Mouse (Mus musculus) embryonic facial prominence, embryonic 12.5 days (tissue): ENCODE measurements around the gene Smim6. TPM values are rescaled to one million over a fixed set of nuclear protein-coding genes. Genes with fewer than 3 reads are reported as not detected.
A peak's percentile ranks its signal among the peaks of the same experiment; 100 is the strongest.

Experiments used
- ATAC-seq: fragments of 200-750 bp; cut with Nextera tagmentation; 2 replicates; pipeline ENCODE4 v1.8.0; 2017; ENCODE audit not compliant: insufficient number of reproducible peaks, insufficient read depth, low FRiP score, low TSS enrichment
- H3K27ac ChIP-seq: fragments of 300-500 bp; sonication (generic); 2 replicates; pipeline ENCODE4 v1.5.1; 2016; ENCODE audit warnings: mild to moderate bottlenecking
- H3K27me3 ChIP-seq: fragments of 300-500 bp; sonication (generic); 2 replicates; pipeline ENCODE4 v1.6.1; 2016; ENCODE audit warnings: mild to moderate bottlenecking, moderate library complexity
- H3K36me3 ChIP-seq: fragments of 300-500 bp; sonication (generic); 2 replicates; pipeline ENCODE4 v1.6.1; 2016; ENCODE audit warnings: mild to moderate bottlenecking
- H3K4me1 ChIP-seq: fragments of 300-500 bp; sonication (generic); 2 replicates; pipeline ENCODE4 v1.6.1; 2016
- H3K4me2 ChIP-seq: fragments of 300-500 bp; sonication (generic); replicated peaks from 2 replicates; pipeline ENCODE4 v1.6.1; 2016; ENCODE audit warnings: mild to moderate bottlenecking, moderate library complexity
- H3K4me3 ChIP-seq: fragments of 300-500 bp; sonication (generic); 2 replicates; pipeline ENCODE4 v1.5.1; 2016; ENCODE audit warnings: mild to moderate bottlenecking
- H3K9ac ChIP-seq: fragments of 300-500 bp; sonication (generic); 2 replicates; pipeline ENCODE4 v1.6.1; 2016; ENCODE audit warnings: mild to moderate bottlenecking, moderate library complexity
- H3K9me3 ChIP-seq: fragments of 300-500 bp; sonication (generic); 2 replicates; pipeline ENCODE4 v1.6.1; 2016; ENCODE audit warnings: mild to moderate bottlenecking, moderate library complexity
- WGBS: fragments of 180-500 bp; shearing (Covaris S2); methylation state at CpG from one replicate; pipeline ENCODE4 v1.1.7; 2016; 5-methylcytosine and 5-hydroxymethylcytosine counted together
- polyA plus RNA-seq: library from polyadenylated mRNA; unstranded; fragments of >200 nt; fragmentation: Nextera tagmentation; extraction: Ambion mirVana; gene quantifications from 2 replicates; pipeline ENCODE4 v1.2.1, GENCODE M21; 2016

Gene Smim6
- polyA plus RNA-seq, 1 experiment from 2014 or later: 1.00 TPM

DNA sequence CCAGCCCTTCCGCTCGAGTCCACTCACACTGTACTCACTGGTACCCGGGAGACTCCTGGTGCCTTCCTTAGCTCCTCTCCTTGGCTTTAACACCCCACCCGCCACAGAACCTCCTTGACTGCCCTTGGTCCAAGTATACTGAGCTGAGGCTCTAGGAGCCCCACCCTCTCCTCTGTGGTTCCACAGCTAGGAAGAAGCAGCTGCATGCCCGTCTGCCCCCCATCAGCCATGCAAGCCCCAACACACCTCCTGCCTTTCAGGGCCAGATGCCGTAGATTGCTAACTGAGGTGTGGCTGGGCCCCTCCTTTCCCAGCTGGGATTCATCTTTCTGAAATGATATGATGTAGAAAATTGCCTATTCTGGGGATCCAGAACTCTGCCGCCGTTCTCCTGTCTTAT, 33.4 kb downstream of the Smim6 start:
- H3K4me2 ChIP-seq: no peak overlapping the region
- H3K27ac ChIP-seq: peak overlapping the region; percentile 52; the same call in 1 of the 2 replicates
- WGBS: 89% methylated on average over 8 of the region's 8 CpGs
- no peak for ATAC-seq
- no peak overlapping the region for H3K9ac ChIP-seq
- H3K4me1 ChIP-seq: 0 out of 2 replicates have a peak, but pooled peaks cover 5% of the 10 kb centered on the region
- no peaks in the 10 kb centered on the region for H3K27me3 ChIP-seq
- H3K4me3 ChIP-seq: no peak overlapping the region
- no peaks in the 10 kb centered on the region for H3K9me3 ChIP-seq
- H3K36me3 ChIP-seq: peaks cover 84% of the 10 kb centered on the region

DNA sequence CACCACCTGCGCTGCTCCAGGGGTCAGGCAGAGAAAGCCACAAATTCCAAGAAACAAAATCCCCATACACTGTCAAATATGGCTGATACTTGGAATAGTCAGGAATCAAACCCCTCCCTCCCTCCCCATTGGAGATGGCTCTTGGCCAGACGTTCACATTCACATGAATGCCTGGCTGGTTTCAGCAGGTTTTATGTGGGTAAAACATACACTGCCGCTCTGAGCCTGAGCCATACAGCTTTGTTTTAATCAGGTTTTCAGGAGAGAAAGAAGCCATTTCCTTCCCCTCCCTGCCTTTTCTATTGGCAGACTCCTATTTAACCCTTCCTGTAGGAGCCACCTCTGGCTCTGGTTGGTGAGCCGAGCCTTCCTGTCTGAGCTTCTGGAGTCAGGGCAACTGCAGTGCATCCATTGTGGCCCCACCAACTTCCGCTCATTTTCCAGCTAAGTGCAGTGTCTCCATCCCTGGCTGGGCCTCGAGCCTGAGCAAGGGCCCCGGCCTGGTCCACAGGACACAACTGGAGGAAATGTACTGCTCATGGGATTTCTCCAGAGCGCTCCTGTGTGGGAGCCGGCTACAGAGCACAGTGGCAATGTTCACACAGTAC, 34.5 kb downstream of the Smim6 start:
- H3K27me3 ChIP-seq: no peaks in the 10 kb centered on the region
- H3K9me3 ChIP-seq: no peaks in the 10 kb centered on the region
- H3K9ac ChIP-seq: no peak overlapping the region
- no peak overlapping the region for H3K4me2 ChIP-seq
- H3K4me3 ChIP-seq: no peak overlapping the region
- 83% methylated on average over 9 of the region's 9 CpGs for WGBS
- peaks cover 81% of the 10 kb centered on the region for H3K36me3 ChIP-seq
- 0 out of 2 replicates have a peak, but pooled peaks cover 5% of the 10 kb centered on the region for H3K4me1 ChIP-seq
- H3K27ac ChIP-seq: no peak overlapping the region
- ATAC-seq: no peak

DNA sequence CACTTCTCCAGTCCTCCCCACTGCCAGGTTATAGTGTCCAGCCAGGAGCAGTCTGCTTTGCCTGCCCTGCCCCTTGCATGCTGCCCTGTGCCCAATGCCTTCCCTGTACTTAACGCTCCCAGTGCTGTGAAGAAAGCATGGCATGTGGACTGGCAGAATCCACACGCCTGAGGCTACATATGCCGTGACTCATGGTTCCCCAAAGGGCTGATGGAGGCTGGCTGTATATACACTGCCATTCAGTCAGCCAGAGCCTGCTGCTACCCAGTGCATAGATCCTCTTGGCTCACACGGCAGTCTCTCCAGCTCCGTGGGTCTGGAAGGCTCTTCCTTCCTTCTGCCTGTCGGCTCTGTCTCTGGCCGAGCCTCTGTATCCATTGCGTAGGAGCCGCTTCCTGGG, 36.5 kb downstream of the Smim6 start:
- 0 out of 2 replicates have a peak, but pooled peaks cover 5% of the 10 kb centered on the region for H3K4me1 ChIP-seq
- no peak overlapping the region for H3K4me2 ChIP-seq
- H3K9me3 ChIP-seq: no peaks in the 10 kb centered on the region
- ATAC-seq: no peak
- H3K9ac ChIP-seq: no peak overlapping the region
- peaks cover 80% of the 10 kb centered on the region for H3K36me3 ChIP-seq
- 92% methylated on average over 9 of the region's 9 CpGs for WGBS
- no peak overlapping the region for H3K4me3 ChIP-seq
- H3K27ac ChIP-seq: no peak overlapping the region
- no peaks in the 10 kb centered on the region for H3K27me3 ChIP-seq

GRCm38 (mm10) chr11:115950719-115951118, 38.9 kb downstream of the Smim6 start:
- Histone ChIP-seq H3K27ac (no peak overlapping the region), H3K4me2 (no peak overlapping the region), H3K27me3 (no peaks in the 10 kb centered on the region), H3K4me3 (no peak overlapping the region), H3K4me1 (0 out of 2 replicates have a peak, but pooled peaks cover 5% of the 10 kb centered on the region), H3K36me3 (peaks cover 75% of the 10 kb centered on the region), H3K9me3 (no peaks in the 10 kb centered on the region), H3K9ac (no peak overlapping the region)
- 94% methylated on average over 2 of the region's 2 CpGs for WGBS
- no peak for ATAC-seq

GRCm38 (mm10) chr11:115954712-115955111, 42.9 kb downstream of the Smim6 start:
- Histone ChIP-seq H3K9ac (no peak overlapping the region), H3K9me3 (no peaks in the 10 kb centered on the region), H3K27me3 (no peaks in the 10 kb centered on the region), H3K4me3 (no peak overlapping the region), H3K36me3 (peaks cover 62% of the 10 kb centered on the region), H3K4me2 (no peak overlapping the region), H3K27ac (no peak overlapping the region), H3K4me1 (peaks cover 18% of the 10 kb centered on the region; the same call in 1 of the 2 replicates)
- ATAC-seq: no peak
- 85% methylated on average over 5 of the region's 5 CpGs for WGBS

DNA sequence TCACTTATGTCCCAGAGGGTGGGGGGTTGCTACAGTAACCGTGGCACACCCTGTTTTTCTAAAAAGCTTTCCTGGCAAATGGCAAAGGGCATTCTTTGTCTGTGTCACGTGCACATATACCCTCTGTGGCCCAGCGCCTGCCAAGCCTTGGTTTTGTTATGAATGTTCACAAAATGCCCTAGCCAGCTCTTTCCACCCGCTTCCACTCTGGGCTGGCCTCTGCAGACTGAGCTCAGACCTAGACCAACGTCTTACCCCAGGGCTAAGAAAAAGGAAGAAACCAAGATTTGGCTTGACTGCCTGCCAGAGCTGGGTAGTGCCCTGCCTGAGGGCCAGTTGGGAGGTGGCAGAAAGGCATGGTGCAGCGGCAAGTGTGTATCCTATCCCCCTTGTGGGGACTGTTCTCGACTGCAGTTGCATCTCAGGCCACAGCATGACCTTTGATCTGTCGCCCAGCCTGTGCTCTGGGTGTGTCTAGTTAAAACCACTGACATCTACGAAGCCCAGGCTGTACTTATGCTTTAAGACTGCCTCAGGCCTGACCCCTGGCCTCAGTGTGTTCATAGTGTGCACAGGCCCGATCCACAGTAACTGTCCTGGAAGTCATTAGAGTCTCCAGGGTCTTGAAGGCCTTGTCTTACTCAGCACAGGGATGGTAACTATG, 43.5 kb downstream of the Smim6 start:
- H3K27ac ChIP-seq: no peak overlapping the region
- 53% methylated on average over 10 of the region's 10 CpGs for WGBS

GRCm38 (mm10) chr11:115956453-115956852, 44.6 kb downstream of the Smim6 start:
- no peaks in the 10 kb centered on the region for H3K9me3 ChIP-seq
- no peak overlapping the region for H3K4me3 ChIP-seq
- H3K27ac ChIP-seq: peak overlapping the region; percentile 80
- H3K27me3 ChIP-seq: no peaks in the 10 kb centered on the region
- H3K4me2 ChIP-seq: no peak overlapping the region
- no peak for ATAC-seq
- 30% methylated on average over 4 of the region's 4 CpGs for WGBS
- H3K9ac ChIP-seq: no peak overlapping the region
- peaks cover 66% of the 10 kb centered on the region for H3K36me3 ChIP-seq
- peaks cover 14% of the 10 kb centered on the region; the same call in 1 of the 2 replicates for H3K4me1 ChIP-seq

More for the DNA sequence above, 43.5 kb downstream of the Smim6 start:
- no peak overlapping the region for H3K4me2 ChIP-seq
- no peak overlapping the region for H3K9ac ChIP-seq
- no peaks in the 10 kb centered on the region for H3K27me3 ChIP-seq
- H3K36me3 ChIP-seq: peaks cover 62% of the 10 kb centered on the region
- peaks cover 14% of the 10 kb centered on the region; the same call in 1 of the 2 replicates for H3K4me1 ChIP-seq
- H3K9me3 ChIP-seq: no peaks in the 10 kb centered on the region
- H3K4me3 ChIP-seq: no peak overlapping the region
- no peak for ATAC-seq

- H3K4me2 ChIP-seq: no peak overlapping the region
- no peak for ATAC-seq
- 56% methylated on average over 7 of the region's 7 CpGs for WGBS
- H3K4me1 ChIP-seq: peaks cover 14% of the 10 kb centered on the region; the same call in 1 of the 2 replicates
- no peaks in the 10 kb centered on the region for H3K9me3 ChIP-seq
- H3K27me3 ChIP-seq: no peaks in the 10 kb centered on the region
- H3K27ac ChIP-seq: 0 out of 2 replicates have a peak overlapping the region, but pooled peaks have one; percentile 11
- H3K36me3 ChIP-seq: peaks cover 70% of the 10 kb centered on the region
- H3K9ac ChIP-seq: no peak overlapping the region
- H3K4me3 ChIP-seq: no peak overlapping the region
Measured at GRCm38 (mm10) chr11:115957971-115958370, 46.2 kb downstream of the Smim6 start.

DNA sequence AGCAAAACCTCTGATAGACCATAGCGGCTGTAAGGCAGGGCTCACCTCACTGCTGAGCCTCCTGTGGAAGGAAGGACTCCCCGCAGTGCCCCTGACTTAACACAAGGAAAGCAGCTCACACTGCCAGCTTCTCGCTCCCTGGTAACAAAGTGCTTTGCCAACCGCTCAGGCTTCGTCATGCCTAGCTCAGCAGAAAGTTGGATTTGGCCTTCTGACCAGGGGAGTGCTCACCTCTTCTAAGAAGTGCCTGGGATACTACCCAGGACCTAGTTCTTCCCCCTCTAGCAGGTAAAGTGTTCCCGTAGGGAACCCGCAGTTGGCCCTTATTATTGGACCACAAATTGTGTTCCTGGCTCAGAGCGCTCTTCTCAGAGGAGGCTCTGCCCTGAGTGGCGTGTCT, 47.2 kb downstream of the Smim6 start:
- Histone ChIP-seq H3K27me3 (no peaks in the 10 kb centered on the region), H3K9ac (no peak overlapping the region), H3K4me1 (peaks cover 14% of the 10 kb centered on the region; the same call in 1 of the 2 replicates), H3K9me3 (no peaks in the 10 kb centered on the region), H3K27ac (no peak overlapping the region), H3K4me2 (no peak overlapping the region), H3K36me3 (peaks cover 73% of the 10 kb centered on the region), H3K4me3 (no peak overlapping the region)
- 95% methylated on average over 9 of the region's 9 CpGs for WGBS
- no peak for ATAC-seq

DNA sequence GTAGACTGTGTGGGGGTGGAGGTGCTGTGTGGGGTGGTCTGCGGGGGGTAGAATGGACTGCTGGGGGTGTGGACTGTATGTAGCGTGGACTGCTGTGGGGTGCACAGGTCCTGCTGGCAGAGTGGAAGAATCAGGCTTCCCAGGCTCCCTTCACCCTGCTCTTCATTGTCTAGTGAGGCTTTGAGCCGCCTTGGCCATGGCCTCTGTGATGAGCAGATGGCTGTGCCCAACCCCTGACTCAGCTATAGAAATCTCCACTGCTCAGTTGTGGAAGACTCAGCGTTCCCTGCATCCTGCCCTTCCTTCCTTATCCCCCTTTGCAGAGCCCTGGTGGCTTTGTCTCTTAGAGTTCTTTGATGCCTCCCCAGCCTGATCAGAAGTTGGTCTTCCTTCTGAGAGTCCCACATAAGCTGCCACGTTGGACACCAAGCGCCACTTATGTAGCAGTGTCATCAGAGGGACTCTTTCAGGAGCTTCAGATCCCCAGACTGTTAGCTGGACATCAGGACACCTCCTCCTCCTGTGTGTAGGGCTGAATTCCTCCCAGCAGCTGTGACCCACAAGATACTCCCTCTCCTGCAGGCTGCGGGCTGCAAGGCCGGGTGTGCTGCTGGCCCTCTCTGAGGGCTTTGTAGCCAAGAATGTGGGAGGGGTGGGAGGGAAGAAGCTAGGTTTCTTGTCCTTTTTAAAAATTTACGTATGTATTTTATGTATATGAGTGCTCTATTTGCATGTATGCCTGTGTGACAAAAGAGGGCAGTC, 51.0 kb downstream of the Smim6 start:
- H3K4me1 ChIP-seq: no peaks in the 10 kb centered on the region
- no peak overlapping the region for H3K4me2 ChIP-seq
- no peak overlapping the region for H3K4me3 ChIP-seq
- no peaks in the 10 kb centered on the region; the same call in 1 of the 2 replicates for H3K9me3 ChIP-seq
- H3K27me3 ChIP-seq: no peaks in the 10 kb centered on the region
- no peak overlapping the region for H3K27ac ChIP-seq
- 92% methylated on average over 9 of the region's 9 CpGs for WGBS
- H3K9ac ChIP-seq: no peak overlapping the region
- ATAC-seq: no peak
- H3K36me3 ChIP-seq: peaks cover 88% of the 10 kb centered on the region
